Mouse (Mus musculus) liver, adult 2 months (tissue): ENCODE measurements at regions not wholly inside any gene's neighbourhood (a gene's known extent, or its start where the extent isn't known, plus 50 kb on each side); places are given as distances from the start of the nearest gene placed in this dataset.

Experiments
- DNase-seq: peaks from one replicate; pipeline ENCODE4 v3.0.0-alpha.2; 2011; ENCODE audit warnings: low read depth, low spot score; ENCODE audit errors: extremely low read depth
- H3K27ac ChIP-seq: fragments of 200-500 bp; replicated peaks from 2 replicates; pipeline ENCODE4 v1.5.1; 2012; ENCODE audit warnings: low read depth, mild to moderate bottlenecking, control low read depth, inconsistent platforms, low read length; ENCODE audit not compliant: insufficient read depth
- H3K27me3 ChIP-seq: fragments of 200-500 bp; 2 replicates; pipeline ENCODE4 v1.6.1; 2012; ENCODE audit warnings: mild to moderate bottlenecking, moderate library complexity, low read length, inconsistent platforms; ENCODE audit not compliant: control insufficient read depth, insufficient read depth
- H3K36me3 ChIP-seq: fragments of 200-500 bp; 2 replicates; pipeline ENCODE4 v1.6.1; 2012; ENCODE audit warnings: low read length, inconsistent platforms; ENCODE audit not compliant: control insufficient read depth, insufficient read depth
- H3K4me1 ChIP-seq: fragments of 200-500 bp; 2 replicates; pipeline ENCODE4 v1.6.1; 2011; ENCODE audit warnings: low read length; ENCODE audit not compliant: control insufficient read depth, insufficient read depth
- H3K4me3 ChIP-seq: fragments of 200-500 bp; 2 replicates; pipeline ENCODE4 v1.5.1; 2011; ENCODE audit warnings: low read depth, mild to moderate bottlenecking, control low read depth, low read length, moderate library complexity; ENCODE audit not compliant: insufficient read depth
- H3K79me2 ChIP-seq: fragments of 200-500 bp; 2 replicates; pipeline ENCODE4 v1.6.1; 2012; ENCODE audit warnings: inconsistent platforms, mild to moderate bottlenecking, low read length, moderate library complexity; ENCODE audit not compliant: control insufficient read depth, insufficient read depth
- H3K9ac ChIP-seq: fragments of 200-500 bp; 2 replicates; pipeline ENCODE4 v1.6.1; 2012; ENCODE audit warnings: low read depth, mild to moderate bottlenecking, control low read depth, inconsistent platforms, low read length
- CTCF ChIP-seq: fragments of 200-500 bp; IDR thresholded peaks from 2 replicates; pipeline ENCODE4 v1.5.1; 2011; ENCODE audit warnings: low read depth, low read length, control low read depth
- POLR2A ChIP-seq: fragments of 200-500 bp; IDR thresholded peaks from 2 replicates; pipeline ENCODE4 v1.6.1; 2011; ENCODE audit warnings: low read length, control low read depth; ENCODE audit not compliant: insufficient read depth; ENCODE audit errors: extremely low read depth
- WGBS: fragments of 180-500 bp; shearing (Covaris S2); methylation state at CpG from one replicate; pipeline ENCODE4 v1.1.7; 2018; 5-methylcytosine and 5-hydroxymethylcytosine counted together

DNA sequence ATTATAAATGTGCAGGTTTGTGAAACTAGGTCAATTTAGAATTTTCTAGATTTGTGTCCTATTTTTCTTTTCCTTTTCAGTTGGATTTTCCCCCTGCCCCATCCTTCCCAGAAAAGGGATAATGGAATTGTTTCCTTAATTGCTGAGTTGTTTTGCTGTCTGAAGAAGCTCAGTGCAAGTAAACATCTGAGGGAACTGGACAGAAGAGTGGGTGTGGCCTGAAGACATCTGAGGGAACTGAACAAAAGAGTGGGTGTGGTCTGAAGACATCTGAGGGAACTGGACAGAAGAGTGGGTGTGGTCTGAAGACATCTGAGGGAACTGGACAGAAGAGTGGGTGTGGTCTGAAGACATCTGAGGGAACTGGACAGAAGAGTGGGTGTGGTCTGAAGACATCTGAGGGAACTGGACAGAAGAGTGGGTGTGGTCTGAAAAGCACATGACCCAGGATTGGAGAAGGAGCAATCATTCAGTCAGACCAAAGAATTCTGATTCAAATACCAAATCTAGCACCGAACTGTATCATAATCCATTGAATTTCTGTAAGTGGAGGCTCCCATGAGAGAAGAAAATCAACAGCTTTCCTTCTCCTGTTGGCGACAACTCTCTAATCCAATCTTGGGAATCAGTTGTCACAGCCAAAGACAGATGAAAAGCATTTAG is 1479.8 kb downstream of the 4930444P10Rik start:
- DNase-seq = no peak
- H3K4me3 ChIP-seq = no peak overlapping the region
- TF ChIP-seq CTCF (no peak), POLR2A (no peak)

DNA sequence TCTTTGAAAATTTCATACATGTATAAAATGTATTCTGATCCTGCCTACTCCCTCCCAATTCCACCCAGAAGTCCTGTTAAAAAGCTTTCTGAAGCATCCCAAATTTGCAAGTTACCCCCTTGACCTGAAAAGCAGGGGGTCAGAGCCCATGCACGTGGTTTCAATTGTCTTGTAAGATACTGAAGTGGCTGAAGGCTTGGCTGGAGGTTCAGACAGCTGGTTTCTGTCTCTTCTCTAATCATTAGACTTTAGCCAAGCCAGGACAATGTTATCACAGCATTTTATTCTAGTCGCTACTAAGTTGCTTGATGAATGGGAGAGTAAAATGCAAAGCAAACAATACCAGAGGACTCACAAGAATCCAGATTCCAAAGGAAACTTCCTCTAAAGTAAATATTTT is 1484.1 kb downstream of the 4930444P10Rik start:
- 23% methylated on average over 2 of the region's 2 CpGs for WGBS
- H3K36me3 ChIP-seq = no peaks in the 10 kb centered on the region
- no peak for DNase-seq
- H3K9ac ChIP-seq = no peak overlapping the region
- H3K4me3 ChIP-seq = no peak overlapping the region
- no peak for TF ChIP-seq CTCF
- TF ChIP-seq POLR2A = no peak
- H3K79me2 ChIP-seq = no peaks in the 10 kb centered on the region
- no peaks in the 10 kb centered on the region for H3K4me1 ChIP-seq
- no peaks in the 10 kb centered on the region for H3K27me3 ChIP-seq
- no peak overlapping the region for H3K27ac ChIP-seq

More for the DNA sequence above, 1479.8 kb downstream of the 4930444P10Rik start:
- H3K27me3 ChIP-seq = no peaks in the 10 kb centered on the region
- H3K4me1 ChIP-seq = no peaks in the 10 kb centered on the region
- no peak overlapping the region for H3K9ac ChIP-seq
- H3K27ac ChIP-seq = no peak overlapping the region
- H3K36me3 ChIP-seq = no peaks in the 10 kb centered on the region
- no peaks in the 10 kb centered on the region for H3K79me2 ChIP-seq
- WGBS = 92% methylated on average over 2 of the region's 2 CpGs

DNA sequence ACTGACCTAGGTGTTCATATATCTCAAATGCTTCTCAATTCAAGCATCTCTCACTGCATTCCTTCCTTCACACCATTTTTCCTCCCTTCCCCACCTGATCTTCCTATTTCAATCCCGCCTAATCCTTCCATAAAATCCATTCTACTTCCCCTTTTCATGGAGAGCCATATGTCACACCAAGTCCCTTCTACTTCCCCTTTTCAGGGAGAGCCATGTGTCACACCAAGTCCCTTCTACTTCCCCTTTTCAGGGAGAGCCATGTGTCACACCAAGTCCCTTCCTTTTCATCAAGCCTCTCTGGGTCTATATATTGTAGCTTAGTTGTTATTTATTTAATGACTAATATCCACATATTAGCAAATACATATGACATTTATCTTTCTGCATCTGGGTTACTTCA is 1497.2 kb downstream of the 4930444P10Rik start:
- Histone ChIP-seq H3K4me1 (no peaks in the 10 kb centered on the region), H3K27ac (no peak overlapping the region), H3K79me2 (no peaks in the 10 kb centered on the region), H3K27me3 (no peaks in the 10 kb centered on the region), H3K4me3 (no peak overlapping the region), H3K36me3 (no peaks in the 10 kb centered on the region), H3K9ac (no peak overlapping the region)
- TF ChIP-seq POLR2A = no peak
- no peak for TF ChIP-seq CTCF
- 55% methylated on average over 1 of the region's 1 CpGs for WGBS
- peak; percentile 15 for DNase-seq

- no peak overlapping the region for H3K9ac ChIP-seq
- 75% methylated on average over 5 of the region's 5 CpGs for WGBS
- H3K27me3 ChIP-seq = no peaks in the 10 kb centered on the region
- TF ChIP-seq POLR2A (no peak), CTCF (no peak)
- no peaks in the 10 kb centered on the region for H3K36me3 ChIP-seq
- H3K79me2 ChIP-seq = no peaks in the 10 kb centered on the region
- no peaks in the 10 kb centered on the region for H3K4me1 ChIP-seq
- no peak overlapping the region for H3K27ac ChIP-seq
- no peak overlapping the region for H3K4me3 ChIP-seq
- no peak for DNase-seq
Observed at GRCm38 (mm10) chr1:14589905-14590304, 1503.2 kb downstream of the 4930444P10Rik start.

DNA sequence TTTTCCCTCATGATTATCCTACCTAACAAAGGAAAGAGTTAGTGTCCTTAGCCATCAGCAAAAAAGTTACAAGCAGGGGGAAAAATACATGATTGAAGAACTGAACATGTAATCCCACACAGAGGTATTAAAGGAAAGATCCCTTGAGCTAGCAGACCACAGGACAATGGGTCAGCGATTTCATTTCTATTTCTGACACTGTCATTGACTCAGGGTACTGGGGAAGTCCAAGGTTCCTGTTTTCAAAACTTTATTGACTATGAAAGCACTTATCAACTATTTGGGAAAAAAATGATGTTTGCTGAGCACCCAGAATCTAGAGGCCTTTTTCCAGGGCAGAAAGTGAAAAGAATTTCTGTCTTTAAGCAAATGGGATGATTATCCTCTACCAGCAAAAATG is 1513.7 kb downstream of the 4930444P10Rik start:
- no peak for TF ChIP-seq CTCF
- no peak for TF ChIP-seq POLR2A
- no peak overlapping the region for H3K27ac ChIP-seq
- no peaks in the 10 kb centered on the region for H3K4me1 ChIP-seq
- 54% methylated on average over 1 of the region's 1 CpGs for WGBS
- DNase-seq = peak; percentile 17
- H3K4me3 ChIP-seq = no peak overlapping the region
- no peaks in the 10 kb centered on the region for H3K36me3 ChIP-seq
- H3K27me3 ChIP-seq = no peaks in the 10 kb centered on the region
- no peaks in the 10 kb centered on the region for H3K79me2 ChIP-seq
- H3K9ac ChIP-seq = no peak overlapping the region

GRCm38 (mm10) chr1:14576263-14576662 is 1516.9 kb downstream of the 4930444P10Rik start:
- Histone ChIP-seq H3K4me3 (no peak overlapping the region), H3K36me3 (no peaks in the 10 kb centered on the region), H3K79me2 (no peaks in the 10 kb centered on the region), H3K4me1 (no peaks in the 10 kb centered on the region), H3K9ac (no peak overlapping the region), H3K27me3 (no peaks in the 10 kb centered on the region), H3K27ac (no peak overlapping the region)
- WGBS = 89% methylated on average over 1 of the region's 1 CpGs
- DNase-seq = no peak
- TF ChIP-seq CTCF (no peak), POLR2A (no peak)
